Mouse (Mus musculus) myocyte (in vitro differentiated cells): Measurements from ENCODE around the gene Olfr135.

Experiments used
- POLR2A ChIP-seq: IDR thresholded peaks from one replicate; pipeline ENCODE4 v1.6.1; 2011; ENCODE audit warnings: low read depth, mild to moderate bottlenecking, control low read depth, moderate library complexity; ENCODE audit not compliant: insufficient read length
- REST ChIP-seq: IDR thresholded peaks from one replicate; pipeline ENCODE4 v1.6.1; 2011; ENCODE audit warnings: mild to moderate bottlenecking, control low read depth, moderate library complexity; ENCODE audit not compliant: insufficient read depth, insufficient read length

GRCm38 (mm10) chr17:38204035-38204434 is at the start of gene Olfr135:
- no peak for TF ChIP-seq POLR2A
- no peak for TF ChIP-seq REST
